Mouse (Mus musculus) heart, adult 11 months (tissue): ENCODE measurements at regions not wholly inside any gene's neighbourhood (a gene's known extent, or its start where the extent isn't known, plus 50 kb on each side); places are given as distances from the start of the nearest gene placed in this dataset.

Experiments
- DNase-seq: peaks from one replicate; pipeline ENCODE4 v3.0.0; 2022

DNA sequence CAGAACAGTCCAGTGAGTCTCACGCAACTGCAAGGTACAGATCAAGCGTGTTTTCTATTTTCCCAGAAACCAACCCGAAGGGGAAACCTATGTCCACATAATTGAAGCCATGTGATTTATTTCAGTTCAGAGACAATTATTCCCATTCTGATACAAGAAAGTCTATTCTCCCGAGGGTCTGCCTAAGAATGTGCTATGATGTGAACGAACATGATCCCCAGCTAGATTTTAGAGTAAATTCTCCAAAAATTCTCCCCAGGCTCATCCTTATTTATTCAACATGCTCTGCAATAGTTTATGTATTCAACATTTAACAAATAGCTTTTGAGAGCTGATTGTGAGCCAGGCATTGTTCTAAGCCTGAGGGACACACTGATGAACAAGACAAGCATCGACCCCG lies 277.9 kb upstream of the Cdh5 start:
- no peak for DNase-seq

DNA sequence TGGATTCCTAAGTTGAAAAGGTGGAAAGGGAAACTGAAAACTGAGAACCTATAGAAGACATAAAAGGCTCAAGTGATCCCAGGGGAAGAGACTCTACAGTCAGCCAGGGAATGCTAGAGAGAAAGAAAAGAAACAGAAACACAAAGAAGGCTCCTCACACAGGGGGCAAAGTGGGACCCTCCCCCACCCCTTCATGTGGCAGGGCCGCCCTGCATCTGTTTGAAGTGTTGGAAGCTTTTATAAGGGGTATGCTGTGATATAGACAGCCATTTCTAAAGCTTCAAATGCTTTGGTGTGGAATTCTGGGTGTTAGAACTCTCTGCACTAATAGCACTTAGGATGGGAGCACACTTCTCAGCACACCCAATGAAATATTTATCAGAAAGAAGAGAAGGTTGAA lies 276.7 kb upstream of the Cdh5 start:
- no peak for DNase-seq

GRCm38 (mm10) chr8:103825289-103825688 lies 276.1 kb upstream of the Cdh5 start:
- DNase-seq: peak; percentile 95

DNA sequence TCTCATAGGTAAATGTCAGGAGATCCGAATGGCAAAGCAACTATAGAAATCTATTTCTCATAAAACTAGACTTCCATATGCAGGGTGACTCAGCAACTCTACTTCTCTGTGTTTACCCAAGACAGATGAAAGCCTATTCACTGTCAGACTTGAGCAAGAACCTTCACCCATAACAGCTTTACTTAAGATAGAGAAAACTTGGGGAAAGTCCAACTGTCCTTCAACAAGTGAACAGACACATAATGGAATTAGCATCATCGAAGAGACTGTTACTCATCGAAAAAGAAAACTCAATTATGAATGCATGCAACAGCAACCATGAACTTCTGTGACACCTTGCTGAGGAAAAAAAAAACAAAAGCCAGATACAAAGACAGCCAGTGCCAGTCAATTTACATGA lies 271.0 kb upstream of the Cdh5 start:
- DNase-seq: no peak

- no peak for DNase-seq
These were observed 261.4 kb upstream of the Cdh5 start for GRCm38 (mm10) chr8:103839990-103840389.

DNA sequence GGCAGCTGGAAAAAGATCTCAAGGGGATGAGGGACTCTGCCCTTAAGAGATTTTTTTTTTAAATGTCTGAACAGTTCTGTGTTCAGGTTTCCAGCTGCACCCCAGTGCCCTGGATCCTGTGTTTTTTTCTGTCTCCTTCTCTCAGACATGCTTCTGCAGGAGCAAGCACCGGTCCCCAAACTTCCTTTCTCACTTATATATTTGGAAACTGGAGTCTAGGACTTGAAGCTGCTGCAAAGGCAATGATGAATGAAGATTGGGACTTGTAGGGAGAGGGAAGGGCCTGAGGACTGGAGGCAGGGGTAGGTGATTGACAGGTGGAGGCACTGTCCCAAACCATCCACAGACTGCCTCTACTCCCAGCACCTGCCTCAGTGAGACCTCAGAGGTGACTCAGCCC lies 255.5 kb upstream of the Cdh5 start:
- peak; percentile 40 for DNase-seq

DNA sequence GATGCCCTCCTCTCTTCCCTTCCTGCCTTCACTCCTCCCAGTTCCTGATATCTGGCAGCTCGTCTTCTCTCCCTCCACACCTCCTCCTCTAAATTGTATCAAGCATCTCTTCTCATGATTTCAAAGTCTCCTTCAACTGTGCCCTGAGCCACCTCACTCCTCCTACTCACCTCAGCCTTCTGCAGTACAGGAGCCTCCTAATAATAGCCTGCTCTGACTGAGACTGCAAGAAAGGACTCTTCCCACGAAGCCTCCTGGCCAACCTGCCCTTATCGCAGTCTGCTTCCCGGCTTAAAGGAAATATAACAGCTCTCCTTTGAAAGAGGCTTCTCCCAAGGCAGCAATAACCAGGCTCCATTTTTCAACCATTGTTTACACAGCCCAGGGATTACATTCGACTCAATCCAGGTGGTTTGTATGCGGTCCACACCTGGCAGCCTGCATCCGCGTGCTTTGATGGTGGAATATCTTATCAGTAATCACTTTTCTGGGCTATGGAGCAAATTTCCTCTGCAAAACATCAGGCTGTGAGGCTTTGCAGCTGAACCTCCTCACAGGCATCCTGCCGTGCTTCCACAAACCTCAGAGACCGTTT lies 254.9 kb upstream of the Cdh5 start:
- DNase-seq: peak; percentile 51

- peak; percentile 65 for DNase-seq
These were observed 251.6 kb upstream of the Cdh5 start for GRCm38 (mm10) chr8:103849785-103850184.

- peak; percentile 74 for DNase-seq
These were observed 250.1 kb upstream of the Cdh5 start for GRCm38 (mm10) chr8:103851286-103851685.

- no peak for DNase-seq
These were observed 248.4 kb upstream of the Cdh5 start for GRCm38 (mm10) chr8:103853048-103853447.

DNA sequence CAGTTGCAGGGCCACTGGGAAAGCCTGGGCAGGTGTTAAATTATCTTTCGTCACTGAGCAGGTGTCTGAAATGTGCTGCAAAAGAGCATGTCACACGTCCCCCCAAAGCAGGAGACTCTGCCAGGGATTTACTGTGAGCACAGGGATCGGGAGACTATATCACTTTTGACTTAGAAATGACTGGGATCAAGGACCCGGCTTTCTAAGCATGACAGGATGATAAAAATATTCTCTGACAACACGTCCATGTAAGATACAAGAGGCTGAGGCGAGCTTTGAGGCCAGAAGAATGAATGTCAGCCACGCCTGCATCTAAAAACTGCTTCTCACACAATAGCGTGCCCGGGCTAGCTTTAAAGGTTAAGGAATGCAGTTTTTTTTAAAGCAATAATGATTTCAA lies 246.1 kb upstream of the Cdh5 start:
- no peak for DNase-seq

DNA sequence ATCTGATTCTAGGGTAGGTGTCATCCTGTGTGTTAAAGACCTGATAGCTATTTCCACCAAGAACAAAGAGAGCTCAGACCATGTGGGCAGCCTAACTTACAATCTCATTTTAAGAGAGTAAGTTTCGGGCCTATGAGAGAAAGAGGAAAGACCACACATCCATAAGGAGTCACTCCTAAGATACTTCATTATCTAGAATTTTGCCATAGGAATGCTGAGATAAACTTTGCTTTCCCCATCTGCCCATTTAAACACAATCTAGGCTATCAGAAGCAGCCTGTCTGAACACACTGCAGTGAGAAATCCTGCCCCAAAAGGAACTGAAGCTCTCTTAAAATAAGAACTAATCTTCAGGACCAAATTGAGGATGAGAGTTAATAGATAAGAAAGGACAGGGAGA lies 242.3 kb upstream of the Cdh5 start:
- DNase-seq: no peak

DNA sequence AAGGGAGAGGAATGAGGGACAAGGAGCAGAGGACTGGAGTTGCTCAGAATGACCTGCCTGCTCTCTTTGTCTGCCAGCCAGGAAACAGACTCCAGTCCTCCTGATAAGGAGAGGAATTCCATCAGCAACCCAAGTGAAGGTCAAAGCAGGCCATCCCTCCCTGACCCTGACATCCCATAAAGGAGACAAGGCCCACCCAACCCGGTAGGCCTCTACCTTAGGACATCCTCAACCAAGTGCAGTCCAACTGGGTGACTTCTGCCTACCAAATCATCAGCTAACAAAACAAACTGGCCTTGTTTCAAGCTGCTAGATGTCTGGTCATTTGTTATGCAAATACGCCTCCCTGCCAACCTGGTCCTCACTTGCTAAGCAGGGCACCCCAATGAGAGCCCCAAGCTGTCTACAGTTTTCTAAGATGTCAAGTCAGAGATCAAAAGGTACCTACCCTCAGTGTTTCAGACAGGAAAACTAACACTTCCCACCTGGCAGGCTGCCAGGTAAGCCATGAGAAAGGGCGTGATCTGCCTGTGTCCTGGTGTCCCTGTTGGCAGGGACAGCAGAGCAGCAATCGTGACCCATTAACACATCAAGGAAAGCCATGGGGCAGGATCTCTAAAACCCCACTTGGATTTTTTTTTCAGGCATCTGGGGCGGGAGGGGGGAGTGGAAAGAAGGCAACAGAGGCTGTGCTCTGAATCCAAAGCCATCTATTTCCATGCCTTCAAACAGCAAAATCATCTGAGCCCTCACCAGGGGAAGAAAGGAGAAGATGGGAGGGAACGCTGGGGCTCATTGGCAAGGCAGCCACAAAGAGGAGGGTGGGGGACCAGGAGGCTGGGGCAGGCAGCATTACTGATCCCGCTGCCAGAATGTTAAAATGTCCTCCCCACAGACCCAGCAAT lies 227.6 kb upstream of the Cdh5 start:
- peak; percentile 94 for DNase-seq

- DNase-seq: no peak
These were observed 226.9 kb upstream of the Cdh5 start for GRCm38 (mm10) chr8:103874506-103874905.

GRCm38 (mm10) chr8:103879505-103879904 lies 221.9 kb upstream of the Cdh5 start:
- DNase-seq: no peak

DNA sequence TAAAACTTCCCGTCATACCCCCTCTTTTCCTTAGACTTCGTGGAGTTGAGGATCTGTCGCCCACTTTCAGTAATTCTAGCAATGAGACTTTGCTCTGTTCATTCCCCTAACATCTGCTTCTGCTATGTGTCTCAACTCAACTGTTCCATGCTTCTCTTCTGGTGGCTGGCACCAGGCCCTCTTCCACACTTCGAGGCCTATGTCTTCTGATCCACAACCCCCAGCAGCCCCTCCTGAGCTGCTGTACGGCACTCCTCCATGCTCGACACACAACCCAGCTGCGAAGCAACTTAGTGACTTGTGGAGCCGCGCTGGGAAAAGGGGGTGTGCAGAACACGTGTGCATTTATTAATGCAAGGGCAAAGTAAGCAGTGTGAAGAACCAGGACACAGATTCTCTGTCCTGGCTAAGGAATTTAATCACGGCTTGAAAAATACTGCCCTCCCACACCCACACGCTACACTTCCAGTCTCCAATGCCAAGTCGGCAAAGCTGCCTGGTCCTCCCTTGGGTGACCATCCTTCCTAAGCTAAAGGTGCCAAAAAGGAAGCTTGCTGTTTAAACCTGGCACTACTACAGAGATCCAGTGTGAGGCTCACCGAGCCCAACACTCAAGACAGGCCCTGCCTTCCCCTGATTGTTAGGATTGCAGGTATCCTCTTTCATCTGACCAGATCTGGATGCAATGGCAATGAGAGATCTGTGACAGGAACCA lies 220.8 kb upstream of the Cdh5 start:
- DNase-seq: peak; percentile 90

- no peak for DNase-seq
These were observed 220.3 kb upstream of the Cdh5 start for GRCm38 (mm10) chr8:103881146-103881486.

- DNase-seq: no peak
These were observed 216.3 kb upstream of the Cdh5 start for GRCm38 (mm10) chr8:103884873-103885780.

DNA sequence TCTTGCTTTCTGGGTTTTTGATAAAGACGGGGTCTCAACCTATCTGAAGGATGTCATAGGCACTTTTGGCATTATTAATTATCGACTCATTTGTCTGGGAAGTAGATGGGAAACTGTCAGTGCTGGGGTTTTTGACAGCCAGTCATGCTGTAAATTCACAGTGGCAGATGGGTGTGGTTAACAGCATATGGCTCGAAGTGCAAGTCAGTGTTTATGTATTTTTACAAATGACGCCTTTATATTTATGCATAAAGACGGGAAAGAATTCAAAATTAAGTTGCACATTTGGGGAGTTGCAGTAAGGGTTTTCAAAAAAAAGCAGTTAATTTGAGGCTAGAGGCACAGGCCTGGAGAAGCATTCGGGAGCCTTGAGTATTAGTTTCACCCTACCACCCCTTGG lies 206.8 kb upstream of the Cdh5 start:
- DNase-seq: no peak

DNA sequence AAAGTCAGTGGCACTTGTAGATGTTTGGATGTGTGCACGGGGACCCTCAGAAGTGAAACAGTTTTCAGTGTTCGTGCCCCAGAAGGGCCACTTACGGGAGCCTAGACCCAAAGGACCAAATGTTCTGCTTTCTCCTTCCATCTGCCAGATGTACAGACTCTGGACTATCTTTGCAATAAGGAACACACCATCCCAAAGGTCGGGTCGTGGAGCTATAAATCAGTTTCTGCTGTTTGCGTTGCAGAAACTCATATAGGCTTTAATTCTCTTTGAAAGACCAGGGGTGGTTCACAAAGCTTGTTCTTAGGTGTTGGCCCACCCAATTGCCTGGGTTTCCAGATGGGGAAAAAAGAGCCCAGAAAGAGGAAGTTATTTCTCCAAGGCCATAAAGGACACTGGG lies 206.3 kb upstream of the Cdh5 start:
- DNase-seq: no peak

GRCm38 (mm10) chr8:103897463-103897862 lies 204.0 kb upstream of the Cdh5 start:
- DNase-seq: no peak

- DNase-seq: no peak
These were observed 198.9 kb upstream of the Cdh5 start for GRCm38 (mm10) chr8:103902516-103902915.

- no peak for DNase-seq
These were observed 197.8 kb upstream of the Cdh5 start for GRCm38 (mm10) chr8:103903635-103904034.
